Mouse (Mus musculus) midbrain, embryonic 14.5 days (tissue): ENCODE data around the gene E130116L18Rik. TPM values are rescaled to one million over a fixed set of nuclear protein-coding genes. Genes with fewer than 3 reads are reported as not detected.
A peak's percentile ranks its signal among the peaks of the same experiment; 100 is the strongest.
"Not testable (repeated sequence)": the region's sequence is repeated elsewhere in the genome, so short reads cannot be mapped to it uniquely, and the experiment has no call there.

ENCODE experiments used
- ATAC-seq: fragments of 200-750 bp; cut with Nextera tagmentation; 2 replicates; pipeline ENCODE4 v1.8.0; 2017; ENCODE audit warnings: moderate number of reproducible peaks, moderate library complexity; ENCODE audit not compliant: low FRiP score, low TSS enrichment
- DNase-seq: peaks from one replicate; pipeline ENCODE4 v3.0.0-alpha.2; 2015
- H3K27ac ChIP-seq: fragments of 300-500 bp; sonication (generic); replicated peaks from 2 replicates; pipeline ENCODE4 v1.5.1; 2014; ENCODE audit warnings: mild to moderate bottlenecking, low read depth, low read length, moderate library complexity
- H3K27me3 ChIP-seq: fragments of 300-500 bp; sonication (generic); 2 replicates; pipeline ENCODE4 v1.6.1; 2014; ENCODE audit warnings: low read length, control low read depth, mixed read lengths; ENCODE audit not compliant: control insufficient read depth, insufficient read depth
- H3K36me3 ChIP-seq: fragments of 300-500 bp; sonication (generic); 2 replicates; pipeline ENCODE4 v1.6.1; 2014; ENCODE audit warnings: low read length, control low read depth; ENCODE audit not compliant: control insufficient read depth, insufficient read depth
- H3K4me1 ChIP-seq: fragments of 300-500 bp; sonication (generic); 2 replicates; pipeline ENCODE4 v1.6.1; 2014; ENCODE audit warnings: mild to moderate bottlenecking, antibody characterized with exemption, low read length, control low read depth; ENCODE audit not compliant: control insufficient read depth, insufficient read depth
- H3K4me2 ChIP-seq: fragments of 300-500 bp; sonication (generic); 2 replicates; pipeline ENCODE4 v1.6.1; 2014; ENCODE audit warnings: mild to moderate bottlenecking, low read length, moderate library complexity
- H3K4me3 ChIP-seq: fragments of 300-500 bp; sonication (generic); replicated peaks from 2 replicates; pipeline ENCODE4 v1.5.1; 2014; ENCODE audit warnings: low read depth, low read length
- H3K9ac ChIP-seq: fragments of 300-500 bp; sonication (generic); replicated peaks from 2 replicates; pipeline ENCODE4 v1.6.1; 2014; ENCODE audit warnings: mild to moderate bottlenecking, low read length, moderate library complexity
- H3K9me3 ChIP-seq: fragments of 300-500 bp; sonication (generic); 2 replicates; pipeline ENCODE4 v1.6.1; 2016; ENCODE audit warnings: low read length, control low read depth, mixed read lengths; ENCODE audit not compliant: control insufficient read depth
- WGBS: fragments of 180-500 bp; shearing (Covaris S2); extraction: QIAGEN DNeasy Blood & Tissue Kit; methylation state at CpG from one replicate; pipeline ENCODE4 v1.1.7; 2014; 5-methylcytosine and 5-hydroxymethylcytosine counted together
- polyA plus RNA-seq: library from polyadenylated mRNA; unstranded; fragments of >200 nt; fragmentation: Nextera tagmentation; extraction: Ambion mirVana; gene quantifications from 2 replicates; pipeline ENCODE4 v1.2.1, GENCODE M21; 2014

The E130116L18Rik gene
- polyA plus RNA-seq, 1 experiment from 2014 or later, result not detected

- peaks cover 32% of the 10 kb centered on the region for H3K36me3 ChIP-seq
- no peak for DNase-seq
- H3K4me1 ChIP-seq, result no peaks in the 10 kb centered on the region
- no peak overlapping the region for H3K27ac ChIP-seq
- no peaks in the 10 kb centered on the region for H3K9me3 ChIP-seq
- 93% methylated on average over 3 of the region's 3 CpGs for WGBS
- H3K27me3 ChIP-seq, result no peaks in the 10 kb centered on the region
- no peak for ATAC-seq
- no peak overlapping the region for H3K4me2 ChIP-seq
- H3K9ac ChIP-seq, result no peak overlapping the region
- H3K4me3 ChIP-seq, result no peak overlapping the region
Observed at GRCm38 (mm10) chr5:25247036-25247435, 24.1 kb upstream of the E130116L18Rik start.

GRCm38 (mm10) chr5:25246473-25246865 is 23.5 kb upstream of the E130116L18Rik start:
- DNase-seq (no peak), ATAC-seq (no peak)
- 86% methylated on average over 1 of the region's 1 CpGs for WGBS
- Histone ChIP-seq H3K27me3 (no peaks in the 10 kb centered on the region), H3K4me3 (no peak overlapping the region), H3K4me2 (no peak overlapping the region), H3K4me1 (no peaks in the 10 kb centered on the region), H3K27ac (no peak overlapping the region), H3K9me3 (no peaks in the 10 kb centered on the region), H3K36me3 (peaks cover 26% of the 10 kb centered on the region), H3K9ac (no peak overlapping the region)

DNA sequence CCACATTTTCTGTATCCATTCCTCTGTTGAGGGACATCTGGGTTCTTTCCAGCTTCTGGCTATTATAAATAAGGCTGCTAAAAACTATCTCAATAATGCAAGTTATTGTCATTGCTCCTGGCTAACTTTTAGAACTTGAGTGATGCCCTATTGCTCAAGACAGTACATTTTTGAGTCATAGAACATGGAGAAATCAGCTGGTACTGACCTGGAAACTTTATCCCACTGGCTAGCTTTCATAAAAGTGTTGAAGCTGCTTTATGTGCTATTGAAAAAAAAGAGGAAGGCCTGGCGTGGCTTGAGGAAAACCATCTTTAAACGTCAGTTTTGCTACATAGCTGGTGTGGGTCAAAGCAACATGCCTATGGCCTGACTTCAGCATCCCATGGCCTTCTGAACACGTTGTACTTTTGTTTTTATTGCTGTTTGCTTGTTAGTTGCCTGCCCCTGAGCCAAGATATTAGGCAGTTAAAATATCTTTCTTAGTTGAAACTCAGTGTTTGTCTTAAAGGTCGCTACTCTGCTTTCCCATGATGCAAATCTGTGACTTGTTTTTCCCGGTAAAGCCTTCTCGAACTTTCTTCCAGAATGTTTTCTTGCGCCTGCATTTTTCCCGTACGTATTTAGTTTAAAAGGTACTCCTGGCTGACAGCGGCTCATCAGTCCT is 23.0 kb upstream of the E130116L18Rik start:
- H3K9me3 ChIP-seq, result no peaks in the 10 kb centered on the region
- no peaks in the 10 kb centered on the region for H3K4me1 ChIP-seq
- H3K4me3 ChIP-seq, result no peak overlapping the region
- H3K4me2 ChIP-seq, result no peak overlapping the region
- peaks cover 21% of the 10 kb centered on the region for H3K36me3 ChIP-seq
- no peaks in the 10 kb centered on the region for H3K27me3 ChIP-seq
- ATAC-seq (no peak), DNase-seq (no peak)
- H3K27ac ChIP-seq, result no peak overlapping the region
- 91% methylated on average over 10 of the region's 10 CpGs for WGBS
- no peak overlapping the region for H3K9ac ChIP-seq

DNA sequence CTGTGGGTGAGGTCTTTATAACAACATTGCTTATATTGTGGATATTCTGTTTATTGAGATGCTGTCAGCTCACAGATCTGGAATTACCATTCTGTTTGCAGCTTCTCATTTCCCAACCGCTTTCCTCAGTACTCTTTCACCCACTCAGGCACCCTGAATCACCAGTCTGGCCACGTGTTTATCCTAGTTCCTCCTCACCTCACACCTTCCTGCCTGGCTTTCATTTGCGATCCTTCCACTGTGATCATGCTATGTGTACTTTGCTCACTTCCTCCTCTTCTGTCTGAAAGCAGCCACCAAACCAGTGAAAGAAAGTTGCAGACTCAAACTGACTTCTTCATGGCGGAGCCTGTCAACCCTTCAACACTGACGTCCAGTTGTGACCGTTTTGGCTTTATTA is 20.1 kb upstream of the E130116L18Rik start:
- no peak for DNase-seq

DNA sequence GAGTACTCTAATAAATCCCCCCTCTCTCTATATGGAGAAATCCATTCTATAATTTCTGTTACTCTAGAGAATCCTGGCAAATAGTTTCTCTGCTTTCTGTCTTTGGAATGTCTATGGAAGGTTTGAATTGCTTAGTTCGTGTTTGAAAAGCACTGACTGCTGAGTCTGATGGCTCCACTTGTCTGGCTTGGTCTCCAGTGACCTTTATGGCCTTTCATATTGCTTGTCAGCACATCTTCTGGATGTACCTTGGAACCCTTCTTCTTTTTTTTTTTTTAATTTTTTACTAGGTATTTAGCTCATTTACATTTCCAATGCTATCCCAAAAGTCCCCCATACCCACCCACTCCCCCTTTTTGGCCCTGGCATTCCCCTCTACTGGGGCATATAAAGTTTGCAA is 1.4 kb upstream of the E130116L18Rik start:
- not testable (repeated sequence) for ATAC-seq, H3K36me3 ChIP-seq, H3K9ac ChIP-seq, H3K27ac ChIP-seq, H3K4me3 ChIP-seq, H3K9me3 ChIP-seq, H3K27me3 ChIP-seq, DNase-seq
- Histone ChIP-seq H3K4me1 (peaks cover 15% of the 10 kb centered on the region), H3K4me2 (peak overlapping the region; percentile 66; the same call in 1 of the 2 replicates)
- WGBS, result 98% methylated on average over 1 of the region's 1 CpGs

More for the DNA sequence above, 20.1 kb upstream of the E130116L18Rik start:
- no peak overlapping the region for H3K4me2 ChIP-seq
- ATAC-seq, result no peak
- no peak overlapping the region for H3K27ac ChIP-seq
- H3K4me3 ChIP-seq, result no peak overlapping the region
- no peaks in the 10 kb centered on the region for H3K27me3 ChIP-seq
- 94% methylated on average over 6 of the region's 6 CpGs for WGBS
- H3K9ac ChIP-seq, result no peak overlapping the region
- H3K9me3 ChIP-seq, result no peaks in the 10 kb centered on the region
- no peaks in the 10 kb centered on the region for H3K4me1 ChIP-seq
- peaks cover 11% of the 10 kb centered on the region; the same call in 1 of the 2 replicates for H3K36me3 ChIP-seq

GRCm38 (mm10) chr5:25221604-25222003 is 1.3 kb downstream of the E130116L18Rik start, which contains the start of gene Galnt11:
Gene Galnt11, plus strand, starts transcription at chr5:25221904.
- H3K36me3 ChIP-seq, result no peaks in the 10 kb centered on the region
- whole genome bisulfite sequencing, result 89% methylated on average over 3 of the region's 3 CpGs
- ATAC-seq, result no peak

DNA sequence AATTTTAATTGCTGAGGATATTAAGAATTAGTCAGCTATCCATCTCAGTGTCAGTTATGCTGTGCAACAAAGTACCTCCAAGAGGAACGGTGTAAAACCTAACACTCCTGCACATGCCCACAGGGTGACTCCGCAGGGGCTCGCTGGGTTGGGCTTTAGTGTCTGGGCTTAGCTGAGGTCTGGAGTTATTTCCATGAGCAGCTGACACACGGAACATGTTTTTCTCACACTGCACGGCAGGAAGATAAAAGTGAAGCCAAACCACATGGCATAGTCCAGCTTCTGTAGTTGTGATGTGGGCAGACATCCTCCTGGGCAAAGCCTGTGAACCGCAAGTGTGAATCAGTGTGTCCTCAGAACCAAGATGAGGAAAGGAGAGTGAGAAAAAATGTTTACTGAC is 7.9 kb downstream of the E130116L18Rik start:
- DNase-seq, result no peak
- Histone ChIP-seq H3K27ac (no peak overlapping the region), H3K36me3 (no peaks in the 10 kb centered on the region), H3K9ac (no peak overlapping the region), H3K4me2 (no peak overlapping the region), H3K4me1 (no peaks in the 10 kb centered on the region), H3K9me3 (no peaks in the 10 kb centered on the region), H3K4me3 (no peak overlapping the region), H3K27me3 (no peaks in the 10 kb centered on the region)
- WGBS, result 88% methylated on average over 6 of the region's 6 CpGs
- no peak for ATAC-seq

More at GRCm38 (mm10) chr5:25221604-25222003, 1.3 kb downstream of the E130116L18Rik start, which contains the start of gene Galnt11:
- no peaks in the 10 kb centered on the region for H3K27me3 ChIP-seq
- H3K4me2 ChIP-seq, result peak within 1 kb of the TSS; percentile 66
- H3K9me3 ChIP-seq, result no peaks in the 10 kb centered on the region
- no peak for DNase-seq
- peak within 1 kb of the TSS; percentile 84 for H3K9ac ChIP-seq
- peaks cover 15% of the 10 kb centered on the region for H3K4me1 ChIP-seq
- H3K4me3 ChIP-seq, result peak within 1 kb of the TSS; percentile 67
- peak within 1 kb of the TSS; percentile 93 for H3K27ac ChIP-seq

DNA sequence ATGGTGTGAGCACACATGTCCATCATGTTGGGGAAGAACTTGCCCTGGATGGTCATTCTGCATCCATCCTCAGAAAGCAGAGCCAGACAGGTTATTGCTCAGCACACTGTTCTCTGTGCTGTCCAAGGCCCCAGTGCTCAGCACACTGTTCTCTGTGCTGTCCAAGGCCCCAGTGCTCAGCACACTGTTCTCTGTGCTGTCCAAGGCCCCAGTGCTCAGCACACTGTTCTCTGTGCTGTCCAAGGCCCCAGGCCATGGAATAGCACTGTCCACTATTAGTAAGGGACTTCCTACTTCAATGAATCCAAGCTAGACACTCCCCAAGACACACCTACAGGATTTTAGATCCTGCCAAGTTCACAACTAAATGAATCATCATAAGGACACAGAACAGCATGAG is 9.7 kb downstream of the E130116L18Rik start:
- H3K4me2 ChIP-seq, DNase-seq, H3K27me3 ChIP-seq, H3K9ac ChIP-seq, ATAC-seq, H3K36me3 ChIP-seq, H3K4me1 ChIP-seq, H3K9me3 ChIP-seq, H3K27ac ChIP-seq, H3K4me3 ChIP-seq: not testable (repeated sequence)

DNA sequence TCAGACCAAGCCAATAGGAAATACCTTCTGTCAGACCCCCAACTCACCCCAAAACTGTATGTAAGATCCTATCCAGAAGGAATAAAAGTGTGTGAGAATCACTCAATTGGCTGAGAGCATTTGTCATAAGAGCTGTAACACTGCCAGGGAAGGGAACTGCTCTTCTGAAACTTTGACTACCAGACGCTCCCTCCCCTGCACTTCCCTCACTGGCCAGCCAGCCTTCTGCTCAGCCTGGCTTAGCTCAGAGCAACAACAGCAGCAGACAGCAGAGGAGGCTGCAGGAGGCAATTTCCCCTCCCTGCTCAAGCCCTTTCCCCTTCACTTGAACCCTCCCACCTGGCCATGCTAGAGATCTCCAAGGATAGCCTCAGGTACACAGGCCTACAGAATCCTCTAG is 11.1 kb downstream of the E130116L18Rik start:
- Histone ChIP-seq H3K27ac (no peak overlapping the region), H3K4me1 (no peaks in the 10 kb centered on the region), H3K36me3 (no peaks in the 10 kb centered on the region), H3K4me2 (no peak overlapping the region), H3K9ac (no peak overlapping the region), H3K9me3 (no peaks in the 10 kb centered on the region), H3K27me3 (no peaks in the 10 kb centered on the region), H3K4me3 (no peak overlapping the region)
- DNase-seq, result no peak
- WGBS, result 68% methylated on average over 1 of the region's 1 CpGs
- ATAC-seq, result no peak
